Mouse (Mus musculus) erythroid progenitor cell, adult 5-6 weeks (primary cell): ENCODE measurements around the gene H2al1d. TPM values are rescaled to one million over a fixed set of nuclear protein-coding genes. Genes with fewer than 3 reads are reported as not detected.
"Not testable (repeated sequence)": the region's sequence is repeated elsewhere in the genome, so short reads cannot be mapped to it uniquely, and the experiment has no call there.

Source experiments
- ATAC-seq: replicated peaks from 2 replicates; pipeline ENCODE4 v1.8.0; 2016; ENCODE audit warnings: moderate number of reproducible peaks, mild to moderate bottlenecking, moderate TSS enrichment, inconsistent platforms; ENCODE audit not compliant: poor library complexity, low FRiP score, severe bottlenecking
- total RNA-seq, 2 experiments: library from RNA; stranded (forward) in 1 of 2; stranded (reverse) in 1 of 2; fragments of 150-400 nt in 1 of 2; fragments of 186-747, 209-891 nt in 1 of 2; gene quantifications; 2 replicates each; pipeline versions ENCODE4 v1.2.3 to v1.2.4; 2015 to 2017; ENCODE audit warnings: low replicate concordance in 2 of 2

Gene H2al1d
- not detected in 2 replicates for total RNA-seq (2015; ENCODE audit: low replicate concordance)
- not detected in 2 replicates for total RNA-seq (2017; ENCODE audit: low replicate concordance)

DNA sequence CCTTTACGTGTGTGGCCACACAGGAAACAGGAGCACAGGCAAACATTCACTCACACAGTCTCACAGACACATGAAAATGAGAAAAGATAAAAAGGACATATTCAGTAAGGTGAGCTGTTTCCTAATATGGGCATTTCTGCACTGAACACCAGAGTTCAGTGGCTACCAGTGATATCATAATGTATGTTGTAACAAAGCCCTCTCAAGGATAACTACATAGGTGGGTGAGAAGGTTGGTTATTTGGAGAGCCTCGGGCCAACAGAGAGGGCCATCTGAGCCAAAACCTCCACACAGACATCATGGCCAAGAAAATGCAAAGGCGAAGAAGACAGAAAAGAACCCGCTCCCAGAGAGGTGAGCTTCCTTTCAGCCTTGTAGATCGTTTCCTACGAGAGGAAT lies at the start of gene H2al1d:
Gene H2al1d, plus strand, starts transcription at position 301 of the 400 bp plus-strand sequence.
- not testable (repeated sequence) for ATAC-seq

DNA sequence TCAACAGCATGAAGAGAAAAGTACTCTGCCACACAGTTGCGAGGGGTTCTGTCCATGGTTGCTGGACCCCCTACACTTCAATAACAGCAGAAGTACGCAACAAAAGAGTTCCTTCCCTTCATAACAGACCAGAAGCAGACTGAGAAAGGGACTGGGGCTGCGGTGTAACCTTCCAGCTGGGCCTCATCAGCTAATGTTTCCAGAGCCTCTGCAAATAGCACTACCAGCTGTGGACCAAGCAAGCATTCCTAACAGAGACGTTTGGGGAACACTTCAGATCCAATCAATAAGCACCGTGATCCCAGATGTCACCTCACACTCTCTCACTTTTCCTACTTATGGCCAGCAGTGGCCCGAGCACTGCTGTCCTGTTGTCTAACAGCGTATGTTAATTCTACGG lies 43.7 kb upstream of the H2al1d start:
- ATAC-seq, result no peak

DNA sequence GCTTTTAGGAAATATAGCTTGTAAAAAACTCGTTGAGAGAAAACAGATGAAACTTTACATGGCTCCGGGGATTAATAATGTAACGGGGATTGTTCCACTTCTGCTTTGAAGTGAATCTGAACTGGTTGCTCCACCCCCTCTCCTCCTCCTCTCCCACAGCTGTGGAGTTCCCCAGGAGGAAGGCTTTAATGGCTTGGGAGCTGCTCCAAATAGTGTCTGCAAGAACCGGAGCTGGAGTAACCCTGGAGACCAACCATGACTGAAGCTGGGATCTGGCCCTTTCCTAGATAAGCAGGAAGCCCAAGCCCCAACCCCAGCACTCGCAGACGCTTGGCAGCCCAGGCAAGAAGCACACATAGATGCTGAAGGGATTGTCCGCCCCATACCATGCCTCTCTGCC lies 40.8 kb upstream of the H2al1d start:
- ATAC-seq, result no peak

DNA sequence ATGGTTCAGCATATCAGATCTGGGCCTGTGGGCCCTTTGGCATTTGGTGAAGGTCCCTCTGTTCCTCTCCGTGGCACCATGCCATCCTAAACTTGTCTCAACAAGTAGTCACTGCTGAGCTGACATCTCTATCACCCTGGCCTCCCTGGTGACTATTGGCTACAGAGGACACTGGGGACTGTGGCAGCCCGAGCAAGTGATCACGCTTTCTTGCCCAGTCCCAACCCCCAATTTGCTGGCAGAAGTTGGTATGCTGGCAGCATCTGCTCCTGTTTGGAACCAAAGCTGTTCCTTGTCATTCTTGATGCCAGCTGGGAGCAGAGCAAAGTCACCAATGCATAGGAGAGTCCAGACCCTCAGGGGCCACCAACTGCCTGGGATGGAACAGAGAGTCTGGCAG lies 39.5 kb upstream of the H2al1d start:
- no peak for ATAC-seq

DNA sequence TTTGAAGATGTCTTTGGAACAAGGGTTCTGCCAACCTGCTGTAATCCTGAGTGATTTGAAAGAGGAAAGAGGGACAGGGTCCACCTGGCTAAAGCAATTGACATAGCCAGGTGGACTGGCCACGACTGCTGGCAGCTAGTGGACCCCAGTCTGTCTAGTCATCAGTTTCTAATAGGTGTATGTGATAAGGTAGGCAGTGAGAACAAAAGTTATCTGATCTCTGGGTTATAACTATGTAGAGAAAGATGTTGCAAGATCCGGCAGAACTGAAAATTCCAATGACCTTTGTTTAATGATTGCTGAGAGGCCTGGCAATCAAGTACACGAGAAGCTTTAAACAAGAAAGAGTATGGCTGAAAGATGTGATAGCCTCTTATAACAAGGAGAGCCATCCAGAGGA lies 35.4 kb upstream of the H2al1d start:
- ATAC-seq, result no peak

DNA sequence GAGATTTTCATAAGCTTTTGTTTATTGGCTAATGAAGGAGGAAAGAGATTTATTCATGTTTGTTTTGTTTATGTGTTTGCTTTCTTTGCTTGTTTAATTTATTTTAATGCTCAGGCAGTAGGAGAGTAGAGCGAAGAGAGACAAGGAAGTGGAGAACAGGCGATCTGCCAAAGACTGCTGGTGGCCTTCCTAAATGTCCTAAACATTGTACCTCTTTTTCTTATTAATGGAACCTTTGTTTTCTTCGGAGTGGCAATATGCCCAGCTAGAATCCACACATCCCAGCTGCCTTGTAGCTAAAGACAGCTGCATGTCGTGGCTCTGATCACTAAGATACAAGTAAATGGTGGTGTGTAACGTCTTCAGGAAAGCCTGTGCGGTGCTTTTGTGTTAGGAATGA lies 31.5 kb upstream of the H2al1d start:
- ATAC-seq, result no peak

DNA sequence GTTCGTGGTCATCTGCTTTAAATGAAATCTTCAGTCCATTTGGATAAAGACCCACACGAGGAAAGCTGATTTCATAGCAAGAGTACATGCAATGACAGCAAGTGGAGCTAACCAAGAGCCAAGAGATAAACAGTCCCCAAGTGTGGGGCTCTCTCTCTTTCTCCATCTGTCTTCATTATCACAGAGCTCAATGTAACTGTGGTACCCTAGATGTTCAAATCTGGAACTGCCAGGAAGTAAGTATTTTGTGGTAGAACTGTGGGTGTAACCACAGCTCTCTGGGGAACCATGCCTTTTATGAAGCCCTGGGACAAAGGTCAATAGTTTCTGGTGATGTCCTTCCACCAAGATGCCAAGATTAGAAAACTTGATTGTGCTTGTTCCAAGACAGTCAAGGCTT lies 27.9 kb upstream of the H2al1d start:
- ATAC-seq, result no peak

DNA sequence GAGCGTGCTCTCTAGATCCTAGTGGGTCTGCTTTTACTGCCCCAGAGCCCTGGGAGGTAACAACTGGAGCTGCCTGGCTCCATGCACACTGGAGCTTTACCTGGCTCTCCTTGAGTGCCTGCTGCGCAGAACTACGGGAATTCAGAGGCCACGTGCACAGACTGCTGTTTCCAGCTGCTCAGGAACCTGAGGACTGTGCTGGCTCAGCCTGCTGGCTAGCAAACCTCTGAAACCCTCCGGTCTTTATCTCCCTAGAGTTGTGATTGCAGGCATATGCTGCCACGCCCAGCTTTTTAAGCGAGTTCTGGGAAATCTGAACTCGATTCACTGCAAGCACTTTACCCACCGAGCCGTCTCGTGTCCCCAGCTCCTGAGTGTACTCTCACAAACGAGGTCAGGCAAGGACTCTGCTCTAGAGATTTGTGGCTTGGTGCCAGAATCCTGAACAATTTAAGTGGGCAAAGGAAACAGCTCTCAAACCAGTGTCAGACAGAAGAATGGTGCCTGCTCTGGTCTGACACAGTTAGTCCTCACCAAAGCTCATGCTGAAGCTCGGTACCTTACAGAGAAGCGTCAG lies 20.2 kb upstream of the H2al1d start:
- ATAC-seq, result no peak

DNA sequence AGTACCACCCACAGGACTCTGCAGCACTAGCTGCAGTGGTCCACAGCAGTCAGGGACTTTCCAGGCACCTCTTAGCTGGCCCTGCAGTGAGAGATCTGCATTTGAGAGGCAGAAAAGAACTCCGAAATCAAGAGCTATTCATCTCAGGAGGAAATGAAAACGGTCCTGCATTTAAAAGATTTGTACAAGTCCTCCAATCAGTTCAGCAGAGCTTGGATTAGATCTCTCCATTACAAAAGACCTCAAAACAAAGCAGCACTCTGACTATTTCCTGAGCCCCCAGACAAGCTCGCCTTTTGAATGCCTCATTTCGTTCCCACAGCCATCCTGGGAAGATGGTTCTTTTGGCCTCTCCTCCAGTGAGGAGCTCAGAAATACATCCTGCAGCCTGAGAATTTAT lies 19.4 kb upstream of the H2al1d start:
- ATAC-seq, result no peak

DNA sequence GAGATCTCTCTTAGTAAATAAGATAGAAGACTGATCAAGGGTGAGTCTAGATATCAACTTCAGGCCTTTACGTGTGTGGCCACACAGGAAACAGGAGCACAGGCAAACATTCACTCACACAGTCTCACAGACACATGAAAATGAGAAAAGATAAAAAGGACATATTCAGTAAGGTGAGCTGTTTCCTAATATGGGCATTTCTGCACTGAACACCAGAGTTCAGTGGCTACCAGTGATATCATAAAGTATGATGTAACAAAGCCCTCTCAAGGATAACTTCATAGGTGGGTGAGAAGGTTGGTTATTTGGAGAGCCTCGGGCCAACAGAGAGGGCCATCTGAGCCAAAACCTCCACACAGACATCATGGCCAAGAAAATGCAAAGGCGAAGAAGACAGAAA lies 9.7 kb upstream of the H2al1d start, which contains the start of gene H2al1a:
Gene H2al1a, plus strand, starts transcription at position 301 of the 400 bp plus-strand sequence.
- ATAC-seq, result not testable (repeated sequence)

DNA sequence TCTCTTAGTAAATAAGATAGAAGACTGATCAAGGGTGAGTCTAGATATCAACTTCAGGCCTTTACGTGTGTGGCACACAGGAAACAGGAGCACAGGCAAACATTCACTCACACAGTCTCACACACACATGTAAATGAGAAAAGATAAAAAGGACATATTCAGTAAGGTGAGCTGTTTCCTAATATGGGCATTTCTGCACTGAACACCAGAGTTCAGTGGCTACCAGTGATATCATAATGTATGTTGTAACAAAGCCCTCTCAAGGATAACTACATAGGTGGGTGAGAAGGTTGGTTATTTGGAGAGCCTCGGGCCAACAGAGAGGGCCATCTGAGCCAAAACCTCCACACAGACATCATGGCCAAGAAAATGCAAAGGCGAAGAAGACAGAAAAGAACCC lies 6.5 kb upstream of the H2al1d start, which contains the start of gene H2al1b:
Gene H2al1b, plus strand, starts transcription at position 301 of the 400 bp plus-strand sequence.
- not testable (repeated sequence) for ATAC-seq

DNA sequence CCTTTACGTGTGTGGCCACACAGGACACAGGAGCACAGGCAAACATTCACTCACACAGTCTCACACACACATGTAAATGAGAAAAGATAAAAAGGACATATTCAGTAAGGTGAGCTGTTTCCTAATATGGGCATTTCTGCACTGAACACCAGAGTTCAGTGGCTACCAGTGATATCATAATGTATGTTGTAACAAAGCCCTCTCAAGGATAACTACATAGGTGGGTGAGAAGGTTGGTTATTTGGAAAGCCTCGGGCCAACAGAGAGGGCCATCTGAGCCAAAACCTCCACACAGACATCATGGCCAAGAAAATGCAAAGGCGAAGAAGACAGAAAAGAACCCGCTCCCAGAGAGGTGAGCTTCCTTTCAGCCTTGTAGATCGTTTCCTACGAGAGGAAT lies 3.3 kb upstream of the H2al1d start, which contains the start of gene H2al1c:
Gene H2al1c, plus strand, starts transcription at position 301 of the 400 bp plus-strand sequence.
- not testable (repeated sequence) for ATAC-seq

DNA sequence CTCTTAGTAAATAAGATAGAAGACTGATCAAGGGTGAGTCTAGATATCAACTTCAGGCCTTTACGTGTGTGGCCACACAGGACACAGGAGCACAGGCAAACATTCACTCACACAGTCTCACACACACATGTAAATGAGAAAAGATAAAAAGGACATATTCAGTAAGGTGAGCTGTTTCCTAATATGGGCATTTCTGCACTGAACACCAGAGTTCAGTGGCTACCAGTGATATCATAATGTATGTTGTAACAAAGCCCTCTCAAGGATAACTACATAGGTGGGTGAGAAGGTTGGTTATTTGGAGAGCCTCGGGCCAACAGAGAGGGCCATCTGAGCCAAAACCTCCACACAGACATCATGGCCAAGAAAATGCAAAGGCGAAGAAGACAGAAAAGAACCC lies 3.0 kb downstream of the H2al1d start, which contains the start of gene H2al1e:
Gene H2al1e, plus strand, starts transcription at position 301 of the 400 bp plus-strand sequence.
- ATAC-seq, result not testable (repeated sequence)

DNA sequence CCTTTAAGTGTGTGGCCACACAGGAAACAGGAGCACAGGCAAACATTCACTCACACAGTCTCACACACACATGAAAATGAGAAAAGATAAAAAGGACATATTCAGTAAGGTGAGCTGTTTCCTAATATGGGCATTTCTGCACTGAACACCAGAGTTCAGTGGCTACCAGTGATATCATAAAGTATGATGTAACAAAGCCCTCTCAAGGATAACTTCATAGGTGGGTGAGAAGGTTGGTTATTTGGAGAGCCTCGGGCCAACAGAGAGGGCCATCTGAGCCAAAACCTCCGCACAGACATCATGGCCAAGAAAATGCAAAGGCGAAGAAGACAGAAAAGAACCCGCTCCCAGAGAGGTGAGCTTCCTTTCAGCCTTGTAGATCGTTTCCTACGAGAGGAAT lies 6.2 kb downstream of the H2al1d start, which contains the start of gene H2al1f:
Gene H2al1f, plus strand, starts transcription at position 301 of the 400 bp plus-strand sequence.
- not testable (repeated sequence) for ATAC-seq

DNA sequence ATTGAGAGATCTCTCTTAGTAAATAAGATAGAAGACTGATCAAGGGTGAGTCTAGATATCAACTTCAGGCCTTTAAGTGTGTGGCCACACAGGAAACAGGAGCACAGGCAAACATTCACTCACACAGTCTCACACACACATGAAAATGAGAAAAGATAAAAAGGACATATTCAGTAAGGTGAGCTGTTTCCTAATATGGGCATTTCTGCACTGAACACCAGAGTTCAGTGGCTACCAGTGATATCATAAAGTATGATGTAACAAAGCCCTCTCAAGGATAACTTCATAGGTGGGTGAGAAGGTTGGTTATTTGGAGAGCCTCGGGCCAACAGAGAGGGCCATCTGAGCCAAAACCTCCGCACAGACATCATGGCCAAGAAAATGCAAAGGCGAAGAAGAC lies 9.3 kb downstream of the H2al1d start, which contains the start of gene H2al1g:
Gene H2al1g, plus strand, starts transcription at position 301 of the 400 bp plus-strand sequence.
- not testable (repeated sequence) for ATAC-seq

DNA sequence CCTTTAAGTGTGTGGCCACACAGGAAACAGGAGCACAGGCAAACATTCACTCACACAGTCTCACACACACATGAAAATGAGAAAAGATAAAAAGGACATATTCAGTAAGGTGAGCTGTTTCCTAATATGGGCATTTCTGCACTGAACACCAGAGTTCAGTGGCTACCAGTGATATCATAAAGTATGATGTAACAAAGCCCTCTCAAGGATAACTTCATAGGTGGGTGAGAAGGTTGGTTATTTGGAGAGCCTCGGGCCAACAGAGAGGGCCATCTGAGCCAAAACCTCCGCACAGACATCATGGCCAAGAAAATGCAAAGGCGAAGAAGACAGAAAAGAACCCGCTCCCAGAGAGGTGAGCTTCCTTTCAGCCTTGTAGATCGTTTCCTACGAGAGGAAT lies 12.6 kb downstream of the H2al1d start, which contains the start of gene H2al1h:
Gene H2al1h, plus strand, starts transcription at position 301 of the 400 bp plus-strand sequence.
- not testable (repeated sequence) for ATAC-seq

DNA sequence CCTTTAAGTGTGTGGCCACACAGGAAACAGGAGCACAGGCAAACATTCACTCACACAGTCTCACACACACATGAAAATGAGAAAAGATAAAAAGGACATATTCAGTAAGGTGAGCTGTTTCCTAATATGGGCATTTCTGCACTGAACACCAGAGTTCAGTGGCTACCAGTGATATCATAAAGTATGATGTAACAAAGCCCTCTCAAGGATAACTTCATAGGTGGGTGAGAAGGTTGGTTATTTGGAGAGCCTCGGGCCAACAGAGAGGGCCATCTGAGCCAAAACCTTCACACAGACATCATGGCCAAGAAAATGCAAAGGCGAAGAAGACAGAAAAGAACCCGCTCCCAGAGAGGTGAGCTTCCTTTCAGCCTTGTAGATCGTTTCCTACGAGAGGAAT lies 15.7 kb downstream of the H2al1d start, which contains the start of gene H2al1i:
Gene H2al1i, plus strand, starts transcription at position 301 of the 400 bp plus-strand sequence.
- ATAC-seq, result not testable (repeated sequence)

DNA sequence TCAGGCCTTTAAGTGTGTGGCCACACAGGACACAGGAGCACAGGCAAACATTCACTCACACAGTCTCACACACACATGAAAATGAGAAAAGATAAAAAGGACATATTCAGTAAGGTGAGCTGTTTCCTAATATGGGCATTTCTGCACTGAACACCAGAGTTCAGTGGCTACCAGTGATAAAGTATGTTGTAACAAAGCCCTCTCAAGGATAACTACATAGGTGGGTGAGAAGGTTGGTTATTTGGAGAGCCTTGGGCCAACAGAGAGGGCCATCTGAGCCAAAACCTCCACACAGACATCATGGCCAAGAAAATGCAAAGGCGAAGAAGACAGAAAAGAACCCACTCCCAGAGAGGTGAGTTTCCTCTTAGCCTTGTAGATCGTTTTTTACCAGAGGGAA lies 18.9 kb downstream of the H2al1d start, which contains the start of gene H2al1j:
Gene H2al1j, plus strand, starts transcription at position 301 of the 400 bp plus-strand sequence.
- ATAC-seq, result not testable (repeated sequence)

DNA sequence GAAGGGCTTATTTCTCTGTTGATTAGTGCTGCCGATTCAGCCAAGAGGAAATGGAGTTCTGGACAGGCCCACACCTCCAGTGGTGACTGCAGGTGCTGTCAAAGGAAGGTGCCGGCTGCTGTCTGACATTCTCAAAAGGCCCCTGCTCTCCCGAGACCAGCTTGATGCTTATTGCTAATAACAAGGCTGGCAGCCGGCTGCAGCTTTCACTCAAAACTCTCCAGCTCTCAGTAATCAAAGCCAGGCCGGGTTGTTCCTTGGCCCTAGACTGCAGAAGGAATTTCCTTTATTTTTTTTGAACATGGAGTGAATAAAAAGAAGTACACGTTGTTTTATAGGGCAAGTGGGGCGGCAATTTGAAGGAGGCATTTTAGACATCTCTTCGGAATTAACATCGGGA lies 37.1 kb downstream of the H2al1d start:
- ATAC-seq, result no peak

DNA sequence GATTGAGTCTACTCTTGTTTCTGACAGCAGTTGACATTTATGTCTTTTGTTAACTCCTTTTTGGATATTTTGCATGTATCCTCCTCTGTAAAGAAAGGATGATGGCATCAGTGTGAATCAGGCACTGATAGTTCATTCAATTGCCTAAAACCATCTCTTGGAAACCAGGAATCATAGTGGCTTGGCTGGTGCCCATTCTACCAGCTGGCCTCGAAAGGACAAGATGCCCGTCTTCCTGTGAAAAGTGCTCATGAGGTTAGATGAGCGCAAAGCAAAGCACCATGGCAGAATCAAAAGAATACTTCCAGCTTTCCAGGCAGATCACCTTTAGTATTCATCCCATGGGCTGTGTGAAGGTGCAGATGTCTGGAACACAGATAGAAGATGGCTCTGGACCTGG lies 38.1 kb downstream of the H2al1d start:
- no peak for ATAC-seq
